Mouse (Mus musculus) central nervous system, embryonic 18 days (tissue): ENCODE data around the gene Gm20772. TPM values are rescaled to one million over a fixed set of nuclear protein-coding genes. Genes with fewer than 3 reads are reported as not detected.

Experiments
- polyA plus RNA-seq: library from polyadenylated mRNA; depleted of rRNA; stranded (reverse); fragments of >200 nt; gene quantifications from 2 replicates; pipeline ENCODE4 v1.2.3, GENCODE M21; 2012; rRNA removed

Gm20772 gene
- polyA plus RNA-seq = not detected in 2 replicates

GRCm38 (mm10) chrY:17874441-17874840, at the start of gene Gm20772, which contains the start of gene Gm20831:
TSS of gene Gm20772 (plus strand) at chrY:17874741.
TSS of gene Gm20831 (plus strand) at chrY:17874741.

GRCm38 (mm10) chrY:17846166-17846565, 28.4 kb upstream of the Gm20772 start, which contains the start of gene Gm21904:
TSS of gene Gm21904 (minus strand) at chrY:17846266.

Other genes with a start within 250 kb of the Gm20772 start
- gene Gm21904, start 28.5 kb upstream of the Gm20772 start, polyA plus RNA-seq = not detected in 2 replicates
- not detected in 2 replicates for gene Gm20831, start within 50 bp of the Gm20772 start, polyA plus RNA-seq
- not detected in 2 replicates for gene Srsy, start 62.6 kb downstream of the Gm20772 start, polyA plus RNA-seq
- not detected in 2 replicates for gene Gm21764, start 187.1 kb downstream of the Gm20772 start, polyA plus RNA-seq
- gene Ssty1, start 214.4 kb downstream of the Gm20772 start, polyA plus RNA-seq = not detected in 2 replicates